Mouse (Mus musculus) MEL (cell line): ENCODE results near the gene Vps13c. TPM values are rescaled to one million over a fixed set of nuclear protein-coding genes. Genes with fewer than 3 reads are reported as not detected.

Experiments
- DNase-seq: peaks from one replicate; pipeline ENCODE4 v3.0.0; 2011; ENCODE audit warnings: low read depth, low spot score
- H3K27ac ChIP-seq: 2 replicates; pipeline ENCODE4 v1.5.1; 2012; ENCODE audit warnings: low read depth, mild to moderate bottlenecking, control low read depth, low read length, moderate library complexity; ENCODE audit not compliant: control insufficient read depth
- H3K27me3 ChIP-seq, 2 experiments: fragments of 150-350 bp in 1 of 2; sonication (generic) in 1 of 2; 2 replicates each; pipeline ENCODE4 v1.6.1; 2012; ENCODE audit warnings: low read length in 2 of 2, mild to moderate bottlenecking in 2 of 2, improper control_type of control experiment in 1 of 2, moderate library complexity in 1 of 2; ENCODE audit not compliant: insufficient read depth in 2 of 2, control insufficient read depth in 1 of 2
- H3K36me3 ChIP-seq, 2 experiments: 2 replicates each; pipeline ENCODE4 v1.6.1; 2012 to 2014; ENCODE audit warnings: low read length in 2 of 2, improper control_type of control experiment in 1 of 2, inconsistent platforms in 1 of 2, mild to moderate bottlenecking in 1 of 2; ENCODE audit not compliant: insufficient read depth in 2 of 2, control insufficient read depth in 1 of 2
- H3K4me1 ChIP-seq, 2 experiments: fragments of 150-350 bp in 1 of 2; sonication (generic) in 1 of 2; 2 replicates each; pipeline ENCODE4 v1.6.1; 2012; ENCODE audit warnings: low read length in 2 of 2, improper control_type of control experiment in 1 of 2, mild to moderate bottlenecking in 1 of 2; ENCODE audit not compliant: insufficient read depth in 2 of 2, control insufficient read depth in 1 of 2
- H3K4me3 ChIP-seq, 2 experiments: fragments of 150-350 bp in 1 of 2; sonication (generic) in 1 of 2; 2 replicates each; pipeline ENCODE4 v1.5.1; 2012; ENCODE audit warnings: low read depth in 2 of 2, low read length in 2 of 2, mild to moderate bottlenecking in 2 of 2, moderate library complexity in 2 of 2, control low read depth in 1 of 2, improper control_type of control experiment in 1 of 2; ENCODE audit not compliant: control insufficient read depth in 1 of 2, insufficient read depth in 1 of 2
- H3K79me2 ChIP-seq: 2 replicates; pipeline ENCODE4 v1.6.1; 2012; ENCODE audit warnings: mild to moderate bottlenecking, low read length, moderate library complexity; ENCODE audit not compliant: control insufficient read depth, poor library complexity, insufficient read depth
- H3K9ac ChIP-seq: 2 replicates; pipeline ENCODE4 v1.6.1; 2012; ENCODE audit warnings: low read depth, mild to moderate bottlenecking, control low read depth, low read length, moderate library complexity; ENCODE audit not compliant: control insufficient read depth, poor library complexity, severe bottlenecking
- H3K9me3 ChIP-seq: fragments of 150-350 bp; sonication (generic); replicated peaks from 2 replicates; pipeline ENCODE4 v1.6.1; 2012; ENCODE audit warnings: mild to moderate bottlenecking, low read length, improper control_type of control experiment, moderate library complexity; ENCODE audit not compliant: insufficient read depth
- BHLHE40 ChIP-seq: IDR thresholded peaks from 2 replicates; pipeline ENCODE4 v1.6.1; 2012; ENCODE audit warnings: low read depth, mild to moderate bottlenecking, inconsistent platforms, low read length, improper control_type of control experiment, borderline replicate concordance
- CHD1 ChIP-seq: IDR thresholded peaks from 2 replicates; pipeline ENCODE4 v1.6.1; 2012; ENCODE audit warnings: low read depth, mild to moderate bottlenecking, inconsistent platforms, low read length, improper control_type of control experiment
- CHD2 ChIP-seq: IDR thresholded peaks from 2 replicates; pipeline ENCODE4 v1.6.1; 2011; ENCODE audit warnings: low read length, improper control_type of control experiment
- E2F4 ChIP-seq: IDR thresholded peaks from 2 replicates; pipeline ENCODE4 v1.6.1; 2011; ENCODE audit warnings: low read depth, low read length, improper control_type of control experiment, borderline replicate concordance
- ELF1 ChIP-seq: IDR thresholded peaks from 2 replicates; pipeline ENCODE4 v1.6.1; 2014; ENCODE audit warnings: low read depth, mild to moderate bottlenecking, inconsistent platforms, low read length, improper control_type of control experiment, moderate library complexity
- GATA1 ChIP-seq: IDR thresholded peaks from 2 replicates; pipeline ENCODE4 v1.6.1; 2011; ENCODE audit warnings: low read depth, low read length, improper control_type of control experiment
- HCFC1 ChIP-seq: IDR thresholded peaks from 2 replicates; pipeline ENCODE4 v1.6.1; 2012; ENCODE audit warnings: low read depth, mild to moderate bottlenecking, inconsistent platforms, low read length, improper control_type of control experiment, moderate library complexity
- JUND ChIP-seq: IDR thresholded peaks from 2 replicates; pipeline ENCODE4 v1.6.1; 2011; ENCODE audit warnings: low read depth, mild to moderate bottlenecking, improper control_type of control experiment, low read length
- KAT2A ChIP-seq: conservative IDR thresholded peaks from 2 replicates; pipeline ENCODE4 v1.6.1; 2012; ENCODE audit warnings: low read depth, low read length, improper control_type of control experiment, inconsistent platforms
- MAFK ChIP-seq: IDR thresholded peaks from 2 replicates; pipeline ENCODE4 v1.6.1; 2011; ENCODE audit warnings: low read depth, mild to moderate bottlenecking, low read length, improper control_type of control experiment, borderline replicate concordance
- MAZ ChIP-seq: IDR thresholded peaks from 2 replicates; pipeline ENCODE4 v1.6.1; 2012; ENCODE audit warnings: low read depth, mild to moderate bottlenecking, inconsistent platforms, low read length, improper control_type of control experiment
- MEF2A ChIP-seq: IDR thresholded peaks from 2 replicates; pipeline ENCODE4 v1.6.1; 2014; ENCODE audit warnings: low read depth, mild to moderate bottlenecking, inconsistent platforms, low read length, improper control_type of control experiment; ENCODE audit not compliant: poor library complexity, insufficient replicate concordance, severe bottlenecking; ENCODE audit errors: extremely low read depth
- MXI1 ChIP-seq: IDR thresholded peaks from 2 replicates; pipeline ENCODE4 v1.6.1; 2011; ENCODE audit warnings: mild to moderate bottlenecking, low read depth, low read length, improper control_type of control experiment
- NELFE ChIP-seq: IDR thresholded peaks from 2 replicates; pipeline ENCODE4 v1.6.1; 2011; ENCODE audit warnings: low read depth, low read length, improper control_type of control experiment
- POLR2A ChIP-seq, 2 experiments: IDR thresholded peaks; 2 replicates each; pipeline ENCODE4 v1.6.1; 2011 to 2012; ENCODE audit warnings: low read length in 2 of 2, mild to moderate bottlenecking in 2 of 2, control low read depth in 1 of 2, improper control_type of control experiment in 1 of 2, low read depth in 1 of 2, moderate library complexity in 1 of 2; ENCODE audit not compliant: control insufficient read depth in 1 of 2, insufficient read depth in 1 of 2, poor library complexity in 1 of 2
- POLR2AphosphoS2 ChIP-seq: IDR thresholded peaks from 2 replicates; pipeline ENCODE4 v1.6.1; 2011; ENCODE audit warnings: low read length, improper control_type of control experiment
- POLR2AphosphoS5 ChIP-seq: IDR thresholded peaks from 2 replicates; pipeline ENCODE4 v1.6.1; 2012; ENCODE audit warnings: low read depth, borderline replicate concordance, mild to moderate bottlenecking, inconsistent platforms, low read length, moderate library complexity, mixed read lengths
- RAD21 ChIP-seq: IDR thresholded peaks from 2 replicates; pipeline ENCODE4 v1.6.1; 2011; ENCODE audit warnings: mild to moderate bottlenecking, low read depth, low read length, improper control_type of control experiment
- SMC3 ChIP-seq: IDR thresholded peaks from 2 replicates; pipeline ENCODE4 v1.6.1; 2011; ENCODE audit warnings: low read depth, low read length, improper control_type of control experiment
- TAL1 ChIP-seq: IDR thresholded peaks from 2 replicates; pipeline ENCODE4 v1.6.1; 2012; ENCODE audit warnings: mild to moderate bottlenecking, inconsistent platforms, low read length, moderate library complexity, mixed read lengths
- TCF12 ChIP-seq: IDR thresholded peaks from 2 replicates; pipeline ENCODE4 v1.6.1; 2014; ENCODE audit warnings: low read depth, mild to moderate bottlenecking, inconsistent platforms, low read length, improper control_type of control experiment, moderate library complexity
- USF2 ChIP-seq, 2 experiments: IDR thresholded peaks; 2 replicates each; pipeline ENCODE4 v1.6.1; 2011 to 2012; ENCODE audit warnings: improper control_type of control experiment in 2 of 2, low read length in 2 of 2, borderline replicate concordance in 1 of 2, inconsistent platforms in 1 of 2, low read depth in 1 of 2, mild to moderate bottlenecking in 1 of 2; ENCODE audit not compliant: insufficient read depth in 1 of 2
- ZKSCAN1 ChIP-seq: IDR thresholded peaks from 2 replicates; pipeline ENCODE4 v1.6.1; 2012; ENCODE audit warnings: low read depth, mild to moderate bottlenecking, inconsistent platforms, low read length, improper control_type of control experiment, moderate library complexity
- ZMIZ1 ChIP-seq: IDR thresholded peaks from 2 replicates; pipeline ENCODE4 v1.6.1; 2012; ENCODE audit warnings: low read depth, mild to moderate bottlenecking, inconsistent platforms, low read length, improper control_type of control experiment, moderate library complexity
- ZNF384 ChIP-seq: IDR thresholded peaks from 2 replicates; pipeline ENCODE4 v1.6.1; 2012; ENCODE audit warnings: low read depth, mild to moderate bottlenecking, inconsistent platforms, low read length, improper control_type of control experiment
- polyA plus RNA-seq, 2 experiments: library from polyadenylated mRNA; stranded (reverse) in 1 of 2; unstranded in 1 of 2; fragments of >175 nt in 1 of 2; fragments of >200 nt in 1 of 2; gene quantifications; 2 replicates each; pipeline versions ENCODE4 v1.2.1 to v1.2.4; 2012; ENCODE audit warnings: low replicate concordance in 2 of 2, low read depth in 1 of 2; ENCODE audit not compliant: insufficient read length in 2 of 2, insufficient read depth in 1 of 2, missing spikeins in 1 of 2
- total RNA-seq: library from RNA; depleted of rRNA; stranded (reverse); fragments of 300-350 nt; gene quantifications from 2 replicates; pipeline ENCODE4 v1.2.3, GENCODE M21; 2012

The Vps13c gene
- total and polyA plus RNA-seq, 3 experiments = 14.6 to 28.3 TPM; not detected in 1

GRCm38 (mm10) chr9:67792405-67792804, 47.8 kb upstream of the Vps13c start:
- Histone ChIP-seq H3K36me3 (no peaks in the 10 kb centered on the region), H3K4me1 (no peaks in the 10 kb centered on the region), H3K9me3 (no peaks in the 10 kb centered on the region), H3K27ac (no peak overlapping the region), H3K79me2 (no peaks in the 10 kb centered on the region), H3K9ac (no peak overlapping the region), H3K4me3 (no peak overlapping the region), H3K27me3 (no peaks in the 10 kb centered on the region; a peak in 2 of 4 replicates)
- TF ChIP-seq TAL1 (no peak), ELF1 (no peak), NELFE (no peak), POLR2AphosphoS5 (no peak), TCF12 (no peak), POLR2AphosphoS2 (no peak), POLR2A (IDR thresholded peaks at IDR 0.05; ENCODE audit: control insufficient read depth in 1 of 2, insufficient read depth in 1 of 2, low read depth in 1 of 2, low read length in 2 of 2, poor library complexity in 1 of 2) (no peak), MAFK (no peak), GATA1 (no peak), RAD21 (no peak), E2F4 (no peak), MAZ (no peak)
- DNase-seq = no peak

GRCm38 (mm10) chr9:67793501-67793900, 46.7 kb upstream of the Vps13c start:
- no peak for TF ChIP-seq CHD1
- no peak for TF ChIP-seq GATA1
- no peak for TF ChIP-seq MEF2A
- TF ChIP-seq TCF12 = no peak
- no peak for TF ChIP-seq ZNF384
- no peak for TF ChIP-seq CHD2
- no peak for TF ChIP-seq KAT2A
- no peak for TF ChIP-seq ZKSCAN1
- no peak for TF ChIP-seq HCFC1
- no peak for TF ChIP-seq MXI1
- no peak for TF ChIP-seq USF2 (IDR thresholded peaks at IDR 0.05; ENCODE audit: borderline replicate concordance in 1 of 2, insufficient read depth in 1 of 2, low read depth in 1 of 2, low read length in 2 of 2)
- TF ChIP-seq JUND = no peak
- TF ChIP-seq ZMIZ1 = no peak
- TF ChIP-seq TAL1 = no peak
- no peak for TF ChIP-seq SMC3
- TF ChIP-seq E2F4 = no peak
- no peak for TF ChIP-seq BHLHE40
- Histone ChIP-seq H3K9me3 (no peaks in the 10 kb centered on the region), H3K27me3 (no peaks in the 10 kb centered on the region; a peak in 2 of 4 replicates), H3K36me3 (no peaks in the 10 kb centered on the region), H3K27ac (no peak overlapping the region), H3K79me2 (no peaks in the 10 kb centered on the region), H3K4me1 (no peaks in the 10 kb centered on the region), H3K9ac (no peak overlapping the region), H3K4me3 (no peak overlapping the region)
- no peak for DNase-seq
